Mouse (Mus musculus) kidney, adult 2 months (tissue): ENCODE measurements around the gene Fndc5.

Experiments used
- CTCF ChIP-seq: fragments of 200-500 bp; conservative IDR thresholded peaks from 2 replicates; pipeline ENCODE4 v1.5.1; 2011; ENCODE audit warnings: low read depth, mild to moderate bottlenecking, control low read depth, low read length, moderate library complexity, mixed read lengths; ENCODE audit not compliant: insufficient read depth, insufficient read length
- POLR2A ChIP-seq: fragments of 200-500 bp; IDR thresholded peaks from one replicate; pipeline ENCODE4 v1.6.1; 2011; ENCODE audit warnings: low read depth, low read length, control low read depth

GRCm38 (mm10) chr4:129188041-129188659 is 51.4 kb downstream of the Fndc5 start:
- TF ChIP-seq CTCF (no peak), POLR2A (no peak)
